Mouse (Mus musculus): ENCODE measurements around the gene Cryl1.

Gene Cryl1

GRCm38 (mm10) chr14:57372348-57373102, 25.8 kb downstream of the Cryl1 start:
- DNase-seq (ENCODE audit: low spot score), result peak; percentile 93

- DNase-seq (ENCODE audit: low spot score), result no peak
These were observed 31.0 kb downstream of the Cryl1 start for GRCm38 (mm10) chr14:57367327-57367726.

DNA sequence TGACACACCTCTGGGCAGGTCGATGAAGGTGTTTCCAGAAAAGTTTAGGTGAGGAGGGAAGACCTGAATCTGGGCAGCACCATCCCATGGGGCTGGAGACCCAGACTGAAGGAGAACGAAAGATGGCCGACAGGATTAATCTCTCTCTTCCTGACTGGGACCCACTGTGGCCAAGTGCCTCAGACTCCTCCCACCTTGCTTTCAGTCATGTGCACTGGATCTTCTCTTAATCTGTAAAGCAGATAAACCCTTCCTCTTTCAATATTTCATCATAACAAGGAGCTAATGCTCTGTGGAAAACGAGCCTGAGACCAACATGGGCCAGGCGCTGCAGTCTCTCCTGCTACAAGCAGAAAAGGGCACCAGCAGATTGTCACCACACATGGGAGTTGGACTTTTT, 31.6 kb downstream of the Cryl1 start:
- no peak for DNase-seq (ENCODE audit: low spot score)

- DNase-seq (ENCODE audit: low spot score), result no peak
These were observed 33.0 kb downstream of the Cryl1 start for GRCm38 (mm10) chr14:57365341-57365740.

GRCm38 (mm10) chr14:57363833-57364232, 34.5 kb downstream of the Cryl1 start:
- no peak for DNase-seq (ENCODE audit: low spot score)

DNA sequence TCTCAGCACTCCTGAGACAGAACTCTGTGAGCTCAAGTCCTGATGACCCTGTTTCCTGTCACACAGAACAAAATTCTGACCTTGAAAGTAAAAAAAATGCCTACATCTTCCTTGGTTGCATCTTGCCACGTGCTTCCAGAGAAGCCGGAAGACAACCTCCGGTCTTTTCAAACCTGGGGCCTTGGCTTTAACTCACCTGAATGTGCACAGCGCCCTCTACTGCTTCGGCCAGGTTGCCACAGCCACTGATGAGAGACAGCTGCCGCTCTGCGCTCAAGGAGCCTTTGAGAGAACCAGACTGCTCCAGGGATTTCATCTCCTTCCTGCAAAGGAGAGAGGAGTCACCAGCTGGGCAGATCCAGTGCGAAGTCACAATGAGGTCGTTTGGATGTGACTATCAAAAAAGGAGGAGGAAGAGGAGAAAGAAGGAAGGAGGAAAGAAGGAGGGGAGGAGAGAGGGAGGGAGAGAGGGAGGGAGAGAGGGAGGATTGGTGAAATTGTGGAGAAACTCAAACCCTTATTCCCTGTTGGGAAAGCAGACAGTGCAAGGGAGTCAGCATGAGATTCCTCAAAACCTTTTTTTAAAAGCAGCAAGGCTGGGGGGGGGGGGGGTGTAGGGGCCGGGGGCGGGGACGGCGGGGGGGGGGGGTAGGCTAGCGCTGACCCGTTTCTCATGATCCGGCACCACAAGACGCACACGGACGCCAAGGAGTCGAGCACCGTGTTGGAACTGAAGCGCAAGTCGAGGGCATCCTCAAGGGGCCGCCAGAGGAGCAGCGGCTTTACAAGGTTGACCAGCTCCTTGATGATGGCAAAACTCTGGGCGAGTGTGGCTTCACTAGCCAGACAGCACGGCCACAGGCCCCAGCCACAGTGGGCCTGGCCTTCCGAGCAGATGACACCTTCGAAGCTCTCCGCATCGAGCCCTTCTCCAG, 35.3 kb downstream of the Cryl1 start:
- peak; percentile 96 for DNase-seq (ENCODE audit: low spot score)

- DNase-seq (ENCODE audit: low spot score), result no peak
These were observed 41.3 kb downstream of the Cryl1 start for GRCm38 (mm10) chr14:57357030-57357429.

DNA sequence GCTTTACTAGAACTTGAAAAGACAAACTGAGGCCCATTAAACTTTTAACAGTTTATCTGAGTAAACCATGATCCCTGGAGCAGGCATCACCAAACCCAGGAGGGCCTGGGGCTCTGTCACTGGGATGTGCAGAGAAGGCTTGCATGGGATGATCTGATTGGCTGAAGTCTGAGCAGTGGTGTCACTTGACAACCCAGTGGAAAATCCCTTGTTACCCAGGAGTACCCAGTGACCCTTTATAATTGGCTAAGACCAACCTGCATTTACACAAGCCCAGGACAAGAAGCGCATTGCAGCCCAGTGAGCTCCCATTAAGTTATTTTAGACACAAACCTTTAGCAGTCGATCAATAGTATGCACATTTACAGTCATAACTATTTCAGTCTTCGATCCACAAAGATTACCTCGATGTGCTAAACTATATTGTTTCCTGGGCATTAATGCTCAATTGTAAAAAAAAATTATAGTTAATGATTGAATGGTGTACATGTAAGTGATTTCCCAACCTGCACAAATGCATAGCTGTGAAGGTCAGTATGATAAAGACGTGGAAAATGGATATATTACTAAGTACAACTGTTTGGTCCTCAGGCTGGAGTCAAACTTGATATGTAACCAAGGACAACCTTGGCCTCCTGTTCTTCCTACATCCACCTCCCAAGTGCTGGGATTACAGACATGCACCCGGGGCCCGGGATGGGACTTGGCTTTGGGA, 46.7 kb downstream of the Cryl1 start:
- DNase-seq (ENCODE audit: low spot score), result peak; percentile 64

- no peak for DNase-seq (ENCODE audit: low spot score)
These were observed 48.4 kb downstream of the Cryl1 start for GRCm38 (mm10) chr14:57349955-57350354.

GRCm38 (mm10) chr14:57348155-57348554, 50.2 kb downstream of the Cryl1 start:
- no peak for DNase-seq (ENCODE audit: low spot score)

DNA sequence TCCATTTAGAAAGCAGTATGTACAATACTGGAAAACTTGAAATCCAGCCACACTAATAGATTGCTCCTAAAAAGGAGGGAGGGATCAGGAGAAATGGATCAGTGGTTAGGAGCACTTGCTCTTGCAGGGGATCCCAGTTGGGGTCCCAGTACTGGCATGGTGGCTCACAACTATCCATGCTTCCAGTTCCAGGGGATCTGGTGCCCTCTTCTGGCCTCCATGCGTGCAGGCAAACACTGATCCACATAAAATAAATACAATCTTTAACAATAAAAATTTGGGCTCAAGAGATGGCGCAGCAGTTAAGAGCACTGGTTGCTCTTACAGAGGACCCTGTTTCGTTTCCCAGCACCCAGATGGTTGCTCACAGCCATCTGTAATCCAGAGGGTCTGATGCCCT, 52.2 kb downstream of the Cryl1 start:
- no peak for DNase-seq (ENCODE audit: low spot score)

- DNase-seq (ENCODE audit: low spot score), result peak; percentile 49
These were observed 53.4 kb downstream of the Cryl1 start for GRCm38 (mm10) chr14:57344781-57345492.

GRCm38 (mm10) chr14:57343057-57343750, 55.1 kb downstream of the Cryl1 start:
- DNase-seq (ENCODE audit: low spot score), result no peak

- DNase-seq (ENCODE audit: low spot score), result peak; percentile 68
These were observed 55.8 kb downstream of the Cryl1 start for GRCm38 (mm10) chr14:57342316-57343055.

DNA sequence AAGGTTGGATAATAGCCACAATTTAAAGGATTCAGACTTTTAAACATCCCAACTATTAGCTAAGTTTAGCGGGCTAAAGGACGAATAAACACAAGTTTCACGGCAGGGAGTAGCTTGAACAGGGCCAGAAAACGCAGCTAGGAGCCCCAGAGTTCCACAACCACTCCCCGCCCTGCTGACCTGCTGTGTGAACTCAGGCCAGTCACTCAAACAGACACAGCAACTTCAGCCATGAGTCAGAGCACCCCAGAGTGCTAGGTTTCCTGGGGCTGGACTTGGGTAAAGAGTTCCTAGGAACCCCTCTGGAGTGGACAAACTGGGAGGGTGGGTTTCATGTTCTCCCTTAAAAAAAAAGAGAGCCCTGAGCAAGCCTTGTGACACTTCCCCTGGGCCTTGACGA, 59.7 kb downstream of the Cryl1 start:
- no peak for DNase-seq (ENCODE audit: low spot score)

GRCm38 (mm10) chr14:57334833-57335232, 63.5 kb downstream of the Cryl1 start:
- no peak for DNase-seq (ENCODE audit: low spot score)

GRCm38 (mm10) chr14:57332503-57332902, 65.8 kb downstream of the Cryl1 start:
- no peak for DNase-seq (ENCODE audit: low spot score)

GRCm38 (mm10) chr14:57331097-57331496, 67.2 kb downstream of the Cryl1 start:
- no peak for DNase-seq (ENCODE audit: low spot score)

DNA sequence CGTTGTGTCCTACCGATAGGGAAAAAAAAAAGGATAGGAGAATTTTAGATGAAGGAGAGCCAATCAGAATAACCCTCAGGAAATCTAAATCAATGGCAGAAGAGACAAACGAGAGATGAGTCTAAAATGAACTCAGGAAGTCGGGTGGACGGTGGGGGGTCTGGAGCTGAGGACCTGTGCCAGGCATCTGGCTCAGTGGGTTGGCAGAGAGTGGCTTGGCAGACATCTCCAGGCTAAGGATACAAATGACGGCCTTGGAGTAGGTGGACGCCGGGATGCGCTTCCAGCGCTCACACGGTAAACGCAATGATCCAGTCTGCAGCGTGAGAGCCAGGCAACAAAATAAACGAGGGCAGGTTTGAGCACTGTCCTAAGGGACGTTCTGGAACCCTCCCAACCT, 68.7 kb downstream of the Cryl1 start:
- DNase-seq (ENCODE audit: low spot score), result no peak

GRCm38 (mm10) chr14:57326771-57327170, 71.6 kb downstream of the Cryl1 start:
- no peak for DNase-seq (ENCODE audit: low spot score)

All from embryo, embryonic 10 days (tissue).